Mouse (Mus musculus): ENCODE data around the gene Gm12355.

DNA sequence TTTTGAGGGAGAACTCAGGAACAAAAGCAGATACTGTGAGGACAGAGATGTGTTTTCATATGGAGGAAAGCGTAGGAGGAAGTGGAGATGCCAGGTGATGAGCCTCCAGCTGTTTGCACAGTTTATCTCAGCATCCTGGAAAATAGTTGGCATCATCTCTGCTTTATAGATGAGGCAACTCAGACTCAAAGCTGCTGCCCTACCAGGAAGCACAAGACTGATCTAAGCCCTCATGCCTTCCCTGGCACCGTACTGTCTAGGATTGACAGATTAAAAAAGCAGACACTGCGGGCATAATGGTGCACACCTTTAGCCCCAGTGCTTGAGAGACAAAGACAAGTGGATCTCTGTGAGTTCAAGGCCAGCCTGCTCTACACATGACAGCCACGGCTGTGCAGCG lies 5.2 kb upstream of the Gm12355 start:
- TF ChIP-seq CTCF (IDR thresholded peaks at IDR 0.05; ENCODE audit: insufficient read depth, low read depth, low read length) = no peak
- no peak for TF ChIP-seq POLR2A (IDR thresholded peaks at IDR 0.05; ENCODE audit: insufficient read depth, low read depth, low read length)

Data from olfactory bulb, adult 2 months (tissue).